Mouse (Mus musculus) G1E (cell line): ENCODE results near the gene Wwox. TPM values are rescaled to one million over a fixed set of nuclear protein-coding genes. Genes with fewer than 3 reads are reported as not detected.

Experiments
- ATAC-seq: 2 replicates; pipeline ENCODE4 v1.8.0; 2016; ENCODE audit warnings: mild to moderate bottlenecking; ENCODE audit not compliant: insufficient number of reproducible peaks, poor library complexity, low FRiP score, severe bottlenecking; ENCODE audit errors: extremely low read depth
- DNase-seq: peaks from one replicate; pipeline ENCODE4 v3.0.0; 2012; ENCODE audit warnings: low spot score
- H3K27me3 ChIP-seq: 2 replicates; pipeline ENCODE4 v1.6.1; 2012; ENCODE audit warnings: mild to moderate bottlenecking, low read length, inconsistent platforms; ENCODE audit not compliant: insufficient read depth
- H3K36me3 ChIP-seq: replicated peaks from 2 replicates; pipeline ENCODE3; 2012; ENCODE audit warnings: mild to moderate bottlenecking, inconsistent platforms
- H3K4me1 ChIP-seq: 2 replicates; pipeline ENCODE4 v1.6.1; 2012; ENCODE audit warnings: low read depth, low read length, inconsistent platforms, mixed read lengths; ENCODE audit not compliant: insufficient read depth
- H3K4me3 ChIP-seq: 2 replicates; pipeline ENCODE4 v1.5.1; 2012; ENCODE audit warnings: low read depth, mild to moderate bottlenecking, inconsistent platforms, low read length, moderate library complexity, mixed read lengths
- H3K9me3 ChIP-seq: replicated peaks from 2 replicates; pipeline ENCODE4 v1.6.1; 2012; ENCODE audit warnings: inconsistent platforms
- CTCF ChIP-seq: IDR thresholded peaks from 2 replicates; pipeline ENCODE4 v1.5.1; 2012; ENCODE audit warnings: low read depth, low read length, inconsistent platforms, mixed read lengths
- GATA1 ChIP-seq: IDR thresholded peaks from 2 replicates; pipeline ENCODE4 v1.6.1; 2012; ENCODE audit warnings: borderline replicate concordance, low read length, inconsistent platforms, mixed read lengths
- GATA2 ChIP-seq: IDR thresholded peaks from 2 replicates; pipeline ENCODE4 v1.6.1; 2012; ENCODE audit warnings: low read depth, low read length, inconsistent platforms, borderline replicate concordance
- POLR2AphosphoS5 ChIP-seq: IDR thresholded peaks from 2 replicates; pipeline ENCODE4 v1.6.1; 2012; ENCODE audit warnings: low read depth, low read length, inconsistent platforms; ENCODE audit not compliant: insufficient replicate concordance
- TAL1 ChIP-seq: conservative IDR thresholded peaks from 2 replicates; pipeline ENCODE4 v1.6.1; 2012; ENCODE audit warnings: low read depth, low read length, inconsistent platforms, mixed read lengths
- polyA plus RNA-seq: library from polyadenylated mRNA; stranded (reverse); fragments of >175 nt; gene quantifications from 2 replicates; pipeline ENCODE4 v1.2.3, GENCODE M21; 2012
- total RNA-seq, 2 experiments: library from RNA; stranded (forward) in 1 of 2; stranded (reverse) in 1 of 2; fragments of 200-1000 nt in 1 of 2; fragments of >200 nt in 1 of 2; fragmentation: Nextera tagmentation in 1 of 2; gene quantifications; 2 replicates each; pipeline ENCODE4 v1.2.3; 2014 to 2017

Gene Wwox
- total and polyA plus RNA-seq, 3 experiments = 5.8 to 33.9 (median 7.2) TPM

GRCm38 (mm10) chr8:114504889-114505288, 65.4 kb downstream of the Wwox start:
- no peak for ATAC-seq
- TF ChIP-seq TAL1 = no peak
- TF ChIP-seq GATA1 = no peak
- no peak for TF ChIP-seq CTCF
- TF ChIP-seq GATA2 = no peak
- no peak for TF ChIP-seq POLR2AphosphoS5

DNA sequence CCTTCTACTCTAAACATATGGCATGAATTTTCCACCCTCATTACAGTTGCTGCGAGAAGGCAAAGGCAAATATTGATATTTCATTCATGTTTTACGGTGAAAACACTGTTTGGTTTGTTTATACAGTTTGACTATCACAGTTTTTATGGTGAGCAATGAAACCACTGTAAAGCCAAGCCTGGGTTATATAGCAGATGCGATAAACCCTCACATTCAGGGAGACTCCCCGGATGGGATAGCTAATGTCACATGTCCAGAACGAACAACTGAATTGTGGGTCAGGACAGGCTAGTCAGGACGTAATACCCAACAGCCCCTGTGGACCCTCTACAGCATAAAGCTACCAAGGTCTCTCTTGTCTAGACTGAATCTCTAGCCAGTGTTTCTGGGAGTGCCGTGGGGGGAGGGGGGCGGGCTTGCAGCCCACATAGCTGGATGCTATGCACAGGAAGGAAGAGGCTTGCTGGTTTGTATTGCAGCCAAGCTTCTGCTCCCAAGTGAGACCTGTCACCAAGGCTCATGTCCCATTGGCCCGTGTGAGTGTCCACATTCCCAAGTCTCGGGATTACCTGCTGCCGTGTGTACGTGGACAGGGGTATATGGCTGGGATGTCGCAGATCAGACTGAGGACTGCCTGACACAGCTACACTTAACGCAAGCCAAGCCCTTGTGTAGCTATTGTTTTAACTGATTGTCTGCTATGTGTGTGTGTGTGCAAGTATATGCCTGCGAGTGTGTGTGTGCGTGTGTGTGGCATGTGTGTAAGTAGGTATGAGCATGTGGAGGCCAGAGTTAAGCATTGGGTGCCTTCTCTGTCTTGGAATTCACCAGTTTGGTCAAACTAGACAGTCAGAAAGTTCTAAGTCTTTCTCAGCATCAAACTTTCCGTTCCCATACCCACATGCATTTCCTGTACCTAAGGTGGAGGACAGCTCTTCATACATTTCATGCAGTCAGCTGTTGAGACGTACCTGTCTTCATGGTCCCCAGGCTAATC, 66.2 kb downstream of the Wwox start:
- no peak for ATAC-seq
- no peak for DNase-seq
- Histone ChIP-seq H3K4me1 (no peaks in the 10 kb centered on the region), H3K27me3 (no peaks in the 10 kb centered on the region), H3K36me3 (peaks cover 35% of the 10 kb centered on the region), H3K9me3 (0 out of 2 replicates have a peak, but pooled peaks cover 4% of the 10 kb centered on the region), H3K4me3 (no peak overlapping the region)
- no peak for TF ChIP-seq GATA2
- TF ChIP-seq CTCF = no peak

More at GRCm38 (mm10) chr8:114504889-114505288, 65.4 kb downstream of the Wwox start:
- no peaks in the 10 kb centered on the region for H3K27me3 ChIP-seq
- H3K4me3 ChIP-seq = no peak overlapping the region
- H3K4me1 ChIP-seq = no peaks in the 10 kb centered on the region
- no peak for DNase-seq
- H3K9me3 ChIP-seq = 0 out of 2 replicates have a peak, but pooled peaks cover 4% of the 10 kb centered on the region
- peaks cover 42% of the 10 kb centered on the region for H3K36me3 ChIP-seq

- 0 out of 2 replicates have a peak, but pooled peaks cover 4% of the 10 kb centered on the region for H3K9me3 ChIP-seq
- DNase-seq = no peak
- no peak overlapping the region for H3K4me3 ChIP-seq
- H3K27me3 ChIP-seq = no peaks in the 10 kb centered on the region
- ATAC-seq = no peak
- H3K4me1 ChIP-seq = no peaks in the 10 kb centered on the region
- TF ChIP-seq POLR2AphosphoS5 = no peak
- no peak for TF ChIP-seq CTCF
- TF ChIP-seq GATA2 = no peak
- no peak for TF ChIP-seq TAL1
- TF ChIP-seq GATA1 = no peak
- peaks cover 38% of the 10 kb centered on the region for H3K36me3 ChIP-seq
These were observed 67.9 kb downstream of the Wwox start for GRCm38 (mm10) chr8:114507404-114507803.

- TF ChIP-seq GATA2 = no peak
- no peak for TF ChIP-seq GATA1
- TF ChIP-seq CTCF = no peak
- TF ChIP-seq POLR2AphosphoS5 = no peak
- no peak for TF ChIP-seq TAL1
- Histone ChIP-seq H3K9me3 (0 out of 2 replicates have a peak, but pooled peaks cover 4% of the 10 kb centered on the region), H3K27me3 (no peaks in the 10 kb centered on the region), H3K4me1 (no peaks in the 10 kb centered on the region), H3K4me3 (no peak overlapping the region), H3K36me3 (peaks cover 36% of the 10 kb centered on the region)
- ATAC-seq = no peak
- no peak for DNase-seq
These were observed 70.8 kb downstream of the Wwox start for GRCm38 (mm10) chr8:114510226-114510625.

- no peak overlapping the region for H3K4me3 ChIP-seq
- TF ChIP-seq TAL1 (no peak), CTCF (no peak), POLR2AphosphoS5 (no peak), GATA1 (no peak), GATA2 (no peak)
- no peaks in the 10 kb centered on the region for H3K4me1 ChIP-seq
- peaks cover 3% of the 10 kb centered on the region; the same call in 1 of the 2 replicates for H3K9me3 ChIP-seq
- no peaks in the 10 kb centered on the region for H3K27me3 ChIP-seq
- H3K36me3 ChIP-seq = peaks cover 41% of the 10 kb centered on the region
- ATAC-seq (no peak), DNase-seq (no peak)
These were observed 72.8 kb downstream of the Wwox start for GRCm38 (mm10) chr8:114512075-114512935.

GRCm38 (mm10) chr8:114514692-114515091, 75.2 kb downstream of the Wwox start:
- H3K36me3 ChIP-seq = peaks cover 40% of the 10 kb centered on the region
- no peak for ATAC-seq
- DNase-seq = no peak
- no peaks in the 10 kb centered on the region for H3K4me1 ChIP-seq
- H3K4me3 ChIP-seq = no peak overlapping the region
- H3K27me3 ChIP-seq = no peaks in the 10 kb centered on the region
- peaks cover 3% of the 10 kb centered on the region; the same call in 1 of the 2 replicates for H3K9me3 ChIP-seq
- TF ChIP-seq POLR2AphosphoS5 (no peak), CTCF (no peak), GATA1 (no peak), GATA2 (no peak), TAL1 (no peak)
